Mouse (Mus musculus): ENCODE results near the gene Rwdd3. TPM values are rescaled to one million over a fixed set of nuclear protein-coding genes. Genes with fewer than 3 reads are reported as not detected.

The Rwdd3 gene
- polyA plus RNA-seq, 1 experiment from 2014 or later: 2.4 TPM

DNA sequence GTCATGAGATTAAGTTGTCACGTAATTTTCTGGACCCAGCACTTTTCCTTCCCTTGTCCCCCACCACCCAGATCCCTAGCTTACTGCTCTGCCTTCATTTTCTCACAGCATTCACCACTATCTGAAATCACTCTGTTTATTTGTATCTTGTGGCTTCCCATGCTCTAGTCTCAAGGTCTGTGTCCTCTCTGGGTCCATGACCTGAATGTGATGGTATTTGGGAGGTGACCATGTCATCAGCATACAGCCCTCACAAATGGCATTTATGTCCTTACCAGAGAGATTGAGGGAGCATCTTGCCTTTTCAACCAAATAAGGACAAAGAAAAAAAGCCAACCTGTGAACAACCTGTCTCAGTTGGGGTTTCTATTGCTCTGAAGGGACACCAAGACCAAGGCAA, 4.5 kb upstream of the Rwdd3 start:
- Histone ChIP-seq H3K9ac (no peak overlapping the region), H3K27ac (no peak overlapping the region), H3K4me3 (no peak overlapping the region), H3K9me3 (replicated peaks) (no peaks in the 10 kb centered on the region), H3K4me2 (no peak overlapping the region), H3K4me1 (peaks cover 28% of the 10 kb centered on the region), H3K36me3 (no peaks in the 10 kb centered on the region), H3K27me3 (replicated peaks) (no peaks in the 10 kb centered on the region)
- no peak for ATAC-seq
- 74% methylated on average over 1 of the region's 1 CpGs for WGBS (ENCODE audit: insufficient replicate concordance)

GRCm38 (mm10) chr3:121174248-121174945, 2.9 kb upstream of the Rwdd3 start:
- WGBS (ENCODE audit: insufficient replicate concordance): 35% methylated on average over 9 of the region's 9 CpGs
- peaks cover 45% of the 10 kb centered on the region for H3K4me1 ChIP-seq
- no peak for ATAC-seq

GRCm38 (mm10) chr3:121172718-121173117, 1.2 kb upstream of the Rwdd3 start:
- 79% methylated on average over 2 of the region's 2 CpGs for WGBS (ENCODE audit: insufficient replicate concordance)
- no peak for ATAC-seq
- Histone ChIP-seq H3K4me1 (peaks cover 47% of the 10 kb centered on the region), H3K27ac (peak overlapping the region; percentile 79; the same call in 1 of the 2 replicates), H3K4me3 (no peak overlapping the region), H3K9ac (no peak overlapping the region), H3K9me3 (replicated peaks) (no peaks in the 10 kb centered on the region), H3K27me3 (replicated peaks) (no peaks in the 10 kb centered on the region), H3K36me3 (no peaks in the 10 kb centered on the region), H3K4me2 (no peak overlapping the region)

More at GRCm38 (mm10) chr3:121174248-121174945, 2.9 kb upstream of the Rwdd3 start:
- no peak overlapping the region for H3K9ac ChIP-seq
- no peak overlapping the region for H3K4me2 ChIP-seq
- H3K4me3 ChIP-seq: no peak overlapping the region
- H3K9me3 ChIP-seq (replicated peaks): no peaks in the 10 kb centered on the region
- no peak overlapping the region for H3K27ac ChIP-seq
- H3K36me3 ChIP-seq: no peaks in the 10 kb centered on the region
- H3K27me3 ChIP-seq (replicated peaks): no peaks in the 10 kb centered on the region

GRCm38 (mm10) chr3:121171872-121172265, 374 bp upstream of the Rwdd3 start:
- no peak; the same call in 1 of the 2 replicates for ATAC-seq
- Histone ChIP-seq H3K4me3 (peak overlapping the region; percentile 68), H3K9ac (peak overlapping the region; percentile 81), H3K4me1 (peaks cover 47% of the 10 kb centered on the region), H3K36me3 (peaks cover 2% of the 10 kb centered on the region; the same call in 1 of the 2 replicates), H3K27me3 (replicated peaks) (no peaks in the 10 kb centered on the region), H3K9me3 (replicated peaks) (no peaks in the 10 kb centered on the region), H3K27ac (peak overlapping the region; percentile 79), H3K4me2 (peak overlapping the region; percentile 91)
- WGBS (ENCODE audit: insufficient replicate concordance): 28% methylated on average over 6 of the region's 6 CpGs

DNA sequence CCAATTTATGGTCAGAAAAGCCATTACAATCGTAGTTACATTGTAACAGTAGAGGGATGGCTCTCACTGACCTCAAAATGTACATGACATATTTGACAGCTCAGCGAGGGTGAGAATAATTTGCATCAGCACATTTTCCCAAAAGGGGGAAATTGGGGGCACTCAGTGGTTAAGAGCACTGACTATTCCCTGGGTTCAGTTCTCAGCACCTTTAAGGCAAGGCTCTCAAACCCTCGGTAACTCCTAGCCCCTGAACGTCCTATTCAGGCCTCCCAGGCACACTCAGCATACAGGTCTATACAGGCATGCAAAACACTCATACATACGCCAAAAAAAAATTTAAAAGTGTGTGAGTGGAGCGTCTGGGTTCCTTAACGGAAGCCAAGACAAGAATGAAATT, 864 bp downstream of the Rwdd3 start:
- peak overlapping the region; percentile 81 for H3K9ac ChIP-seq
- peak overlapping the region; percentile 91 for H3K4me2 ChIP-seq
- ATAC-seq: no peak
- peaks cover 6% of the 10 kb centered on the region; the same call in 1 of the 2 replicates for H3K36me3 ChIP-seq
- peak overlapping the region; percentile 68 for H3K4me3 ChIP-seq
- H3K27ac ChIP-seq: 0 out of 2 replicates have a peak overlapping the region, but pooled peaks have one; percentile 10
- 40% methylated on average over 7 of the region's 7 CpGs for WGBS (ENCODE audit: insufficient replicate concordance)
- H3K9me3 ChIP-seq (replicated peaks): 0 out of 2 replicates have a peak, but pooled peaks cover 4% of the 10 kb centered on the region
- no peaks in the 10 kb centered on the region for H3K27me3 ChIP-seq (replicated peaks)
- peaks cover 47% of the 10 kb centered on the region for H3K4me1 ChIP-seq

GRCm38 (mm10) chr3:121169092-121169942, 2.2 kb downstream of the Rwdd3 start:
- Histone ChIP-seq H3K27me3 (replicated peaks) (no peaks in the 10 kb centered on the region), H3K27ac (no peak overlapping the region), H3K36me3 (peaks cover 6% of the 10 kb centered on the region; the same call in 1 of the 2 replicates), H3K9ac (no peak overlapping the region), H3K4me1 (peaks cover 38% of the 10 kb centered on the region), H3K4me3 (no peak overlapping the region), H3K9me3 (replicated peaks) (0 out of 2 replicates have a peak, but pooled peaks cover 4% of the 10 kb centered on the region), H3K4me2 (peak overlapping the region; percentile 26)
- 39% methylated on average over 15 of the region's 15 CpGs for WGBS (ENCODE audit: insufficient replicate concordance)
- peak; percentile 27; the same call in 1 of the 2 replicates for ATAC-seq

DNA sequence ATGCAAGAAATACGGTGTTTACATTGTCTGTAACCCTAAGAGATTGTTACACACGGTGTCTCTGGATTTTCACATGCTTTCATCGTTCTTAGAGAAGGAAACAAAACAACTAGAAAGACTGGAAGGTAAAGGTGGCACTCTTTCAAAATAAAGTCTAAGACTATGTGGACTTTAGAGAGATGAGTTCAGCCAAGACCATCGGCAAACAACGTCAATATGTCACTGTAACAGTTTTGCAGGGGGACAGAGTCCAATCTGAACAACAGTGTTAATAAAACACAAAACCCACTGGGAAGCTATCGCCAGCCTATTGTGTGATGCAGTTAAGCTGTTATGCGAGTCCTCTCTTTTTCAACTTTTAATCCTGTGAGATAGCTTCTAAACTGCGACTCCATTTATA, 2.9 kb downstream of the Rwdd3 start:
- 83% methylated on average over 8 of the region's 8 CpGs for WGBS (ENCODE audit: insufficient replicate concordance)
- peaks cover 37% of the 10 kb centered on the region for H3K4me1 ChIP-seq

DNA sequence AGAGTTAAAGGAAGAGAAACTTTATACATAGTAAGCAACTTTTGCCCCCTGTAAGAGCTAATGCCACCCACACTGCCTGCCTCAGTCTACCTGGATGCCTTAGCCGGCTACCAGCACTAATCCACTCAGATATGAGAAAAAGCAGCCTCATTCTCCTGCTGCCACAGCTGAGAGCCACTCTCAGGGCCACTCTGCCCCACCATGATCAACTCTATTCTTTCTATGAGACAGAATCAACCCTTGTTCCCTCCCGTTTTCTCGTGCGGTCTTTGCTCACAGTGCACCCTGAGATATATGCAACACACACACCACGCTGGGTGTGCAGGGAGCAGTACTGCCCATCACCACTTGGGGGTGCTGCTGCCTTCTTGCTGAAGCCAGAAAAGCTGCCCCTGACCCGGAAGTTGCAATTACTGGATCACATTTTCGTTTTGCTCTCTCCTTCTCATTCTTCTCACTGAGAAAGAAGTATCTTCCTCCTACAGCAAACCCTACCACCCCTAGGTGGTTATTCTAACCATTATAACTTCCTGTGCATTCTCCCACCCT, 8.2 kb downstream of the Rwdd3 start:
- ATAC-seq: peak; percentile 58; the same call in 1 of the 2 replicates

More for the DNA sequence above, 2.9 kb downstream of the Rwdd3 start:
- Histone ChIP-seq H3K27ac (no peak overlapping the region), H3K27me3 (replicated peaks) (no peaks in the 10 kb centered on the region), H3K9ac (no peak overlapping the region), H3K9me3 (replicated peaks) (0 out of 2 replicates have a peak, but pooled peaks cover 4% of the 10 kb centered on the region), H3K4me2 (no peak overlapping the region), H3K36me3 (peaks cover 6% of the 10 kb centered on the region; the same call in 1 of the 2 replicates), H3K4me3 (no peak overlapping the region)
- no peak for ATAC-seq

GRCm38 (mm10) chr3:121161661-121162060, 9.8 kb downstream of the Rwdd3 start:
- peaks cover 3% of the 10 kb centered on the region; the same call in 1 of the 2 replicates for H3K36me3 ChIP-seq
- H3K4me3 ChIP-seq: no peak overlapping the region
- H3K4me2 ChIP-seq: no peak overlapping the region
- no peaks in the 10 kb centered on the region for H3K27me3 ChIP-seq (replicated peaks)
- no peak for ATAC-seq
- H3K4me1 ChIP-seq: peaks cover 10% of the 10 kb centered on the region
- WGBS (ENCODE audit: insufficient replicate concordance): 31% methylated on average over 2 of the region's 2 CpGs
- 0 out of 2 replicates have a peak, but pooled peaks cover 3% of the 10 kb centered on the region for H3K9me3 ChIP-seq (replicated peaks)
- no peak overlapping the region for H3K9ac ChIP-seq
- no peak overlapping the region for H3K27ac ChIP-seq

More for the DNA sequence above, 8.2 kb downstream of the Rwdd3 start:
- peaks cover 6% of the 10 kb centered on the region; the same call in 1 of the 2 replicates for H3K36me3 ChIP-seq
- peaks cover 10% of the 10 kb centered on the region for H3K4me1 ChIP-seq
- no peak overlapping the region for H3K4me3 ChIP-seq
- H3K9me3 ChIP-seq (replicated peaks): 0 out of 2 replicates have a peak, but pooled peaks cover 4% of the 10 kb centered on the region
- no peaks in the 10 kb centered on the region for H3K27me3 ChIP-seq (replicated peaks)
- no peak overlapping the region for H3K27ac ChIP-seq
- peak overlapping the region; percentile 35 for H3K4me2 ChIP-seq
- H3K9ac ChIP-seq: no peak overlapping the region
- 33% methylated on average over 7 of the region's 7 CpGs for WGBS (ENCODE audit: insufficient replicate concordance)

DNA sequence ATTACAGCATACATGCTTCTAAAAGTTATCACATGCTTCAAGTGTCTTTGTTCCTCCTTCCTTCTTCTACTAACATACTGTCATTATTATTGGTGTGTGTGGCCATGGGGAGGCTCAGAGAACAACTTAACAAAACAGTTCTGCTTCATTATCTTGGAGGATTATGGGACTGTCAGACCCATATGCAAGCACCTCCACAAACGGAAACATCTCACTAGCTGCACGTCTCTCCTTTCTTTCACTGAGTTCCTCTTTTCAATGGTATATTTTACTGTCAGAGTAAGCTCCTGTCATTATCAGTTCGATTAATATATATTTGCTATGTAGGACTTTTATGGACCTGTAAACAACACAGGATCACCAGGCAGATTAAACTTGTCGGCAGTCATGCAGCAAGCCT, 11.1 kb downstream of the Rwdd3 start:
- Histone ChIP-seq H3K36me3 (no peaks in the 10 kb centered on the region), H3K4me2 (no peak overlapping the region), H3K27me3 (replicated peaks) (no peaks in the 10 kb centered on the region), H3K9ac (no peak overlapping the region), H3K4me1 (peaks cover 10% of the 10 kb centered on the region), H3K9me3 (replicated peaks) (no peaks in the 10 kb centered on the region), H3K4me3 (no peak overlapping the region), H3K27ac (no peak overlapping the region)
- WGBS (ENCODE audit: insufficient replicate concordance): 33% methylated on average over 4 of the region's 4 CpGs
- no peak for ATAC-seq

DNA sequence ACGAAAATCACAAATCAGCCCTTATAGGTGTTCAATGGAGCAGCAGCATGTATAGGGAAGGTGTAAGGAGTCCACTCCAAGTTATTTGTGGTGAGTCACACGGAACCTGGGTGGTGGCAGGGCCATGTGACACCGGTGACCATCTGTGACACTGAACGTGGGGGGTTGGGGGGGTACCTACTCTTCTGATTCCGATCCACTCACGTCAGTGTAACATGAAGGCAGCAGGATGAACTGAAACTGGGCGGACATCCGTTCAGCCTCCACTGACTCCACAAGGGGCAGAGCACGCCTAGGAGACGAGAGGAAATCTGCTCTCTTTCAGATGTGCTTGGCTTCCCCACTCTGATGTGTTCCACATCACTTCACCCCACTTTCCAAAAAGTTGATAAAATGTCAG, 11.9 kb downstream of the Rwdd3 start:
- Histone ChIP-seq H3K9ac (no peak overlapping the region), H3K4me2 (no peak overlapping the region), H3K36me3 (no peaks in the 10 kb centered on the region), H3K9me3 (replicated peaks) (no peaks in the 10 kb centered on the region), H3K4me1 (peaks cover 10% of the 10 kb centered on the region), H3K27me3 (replicated peaks) (no peaks in the 10 kb centered on the region), H3K4me3 (no peak overlapping the region), H3K27ac (no peak overlapping the region)
- no peak for ATAC-seq
- WGBS (ENCODE audit: insufficient replicate concordance): 76% methylated on average over 10 of the region's 10 CpGs
